Mouse (Mus musculus) stomach, embryonic 16.5 days (tissue): ENCODE data around the gene Prr7. TPM values are rescaled to one million over a fixed set of nuclear protein-coding genes. Genes with fewer than 3 reads are reported as not detected.

Experiments
- ATAC-seq: fragments of 200-750 bp; cut with Nextera tagmentation; 2 replicates; pipeline ENCODE4 v1.8.0; 2017; ENCODE audit warnings: moderate number of reproducible peaks, moderate TSS enrichment; ENCODE audit not compliant: insufficient read depth, low FRiP score
- H3K27ac ChIP-seq: fragments of 300-500 bp; sonication (generic); 2 replicates; pipeline ENCODE4 v1.5.1; 2014; ENCODE audit warnings: low read length
- H3K27me3 ChIP-seq: fragments of 300-500 bp; sonication (generic); 2 replicates; pipeline ENCODE4 v1.6.1; 2014; ENCODE audit warnings: low read length, control low read depth, mixed read lengths; ENCODE audit not compliant: control insufficient read depth, insufficient read depth
- H3K36me3 ChIP-seq: fragments of 300-500 bp; sonication (generic); 2 replicates; pipeline ENCODE4 v1.6.1; 2014; ENCODE audit warnings: low read length; ENCODE audit not compliant: control insufficient read depth, insufficient read depth
- H3K4me1 ChIP-seq: fragments of 300-500 bp; sonication (generic); 2 replicates; pipeline ENCODE4 v1.6.1; 2014; ENCODE audit warnings: low read length, control low read depth, mixed read lengths; ENCODE audit not compliant: control insufficient read depth, insufficient read depth
- H3K4me2 ChIP-seq: fragments of 300-500 bp; sonication (generic); 2 replicates; pipeline ENCODE4 v1.6.1; 2014; ENCODE audit warnings: low read depth, low read length, mixed read lengths
- H3K4me3 ChIP-seq: fragments of 300-500 bp; sonication (generic); replicated peaks from 2 replicates; pipeline ENCODE4 v1.5.1; 2014; ENCODE audit warnings: mild to moderate bottlenecking, low read length
- H3K9ac ChIP-seq: fragments of 300-500 bp; sonication (generic); 2 replicates; pipeline ENCODE4 v1.6.1; 2014; ENCODE audit warnings: low read length
- H3K9me3 ChIP-seq: fragments of 300-500 bp; sonication (generic); replicated peaks from 2 replicates; pipeline ENCODE4 v1.6.1; 2016; ENCODE audit warnings: low read length, control low read depth; ENCODE audit not compliant: control insufficient read depth
- WGBS: fragments of 180-500 bp; shearing (Covaris S2); extraction: QIAGEN DNeasy Blood & Tissue Kit; methylation state at CpG from one replicate; pipeline ENCODE4 v1.1.7; 2014; 5-methylcytosine and 5-hydroxymethylcytosine counted together
- polyA plus RNA-seq: library from polyadenylated mRNA; unstranded; fragments of >200 nt; fragmentation: Nextera tagmentation; extraction: Ambion mirVana; gene quantifications from 2 replicates; pipeline ENCODE4 v1.2.1, GENCODE M21; 2015

The Prr7 gene
- polyA plus RNA-seq: 0.22 and 0.26 TPM in 2 replicates

- H3K9ac ChIP-seq: peak within 1 kb of the TSS; percentile 83
- 0 out of 2 replicates have a peak, but pooled peaks cover 6% of the 10 kb centered on the region for H3K36me3 ChIP-seq
- peak within 1 kb of the TSS; percentile 96 for H3K4me2 ChIP-seq
- peak within 1 kb of the TSS; percentile 58; the same call in 1 of the 2 replicates for H3K27ac ChIP-seq
- WGBS: under 1% methylated on average over 83 of the region's 84 CpGs
- H3K9me3 ChIP-seq: no peaks in the 10 kb centered on the region
- peak within 1 kb of the TSS; percentile 66 for H3K4me3 ChIP-seq
- H3K27me3 ChIP-seq: no peaks in the 10 kb centered on the region
- H3K4me1 ChIP-seq: peaks cover 14% of the 10 kb centered on the region
- ATAC-seq: peak; percentile 52; the same call in 1 of the 2 replicates
Observed at GRCm38 (mm10) chr13:55464027-55464884, at the start of gene Prr7. Gene Prr7 (plus strand): TSS chr13:55464267.

GRCm38 (mm10) chr13:55414743-55415380, 49.2 kb upstream of the Prr7 start, which contains the start of gene Pfn3:
Gene Pfn3 (minus strand): TSS chr13:55415232.
- Histone ChIP-seq H3K4me1 (no peaks in the 10 kb centered on the region), H3K9me3 (no peaks in the 10 kb centered on the region), H3K9ac (peak within 1 kb of the TSS; percentile 48), H3K4me2 (peak within 1 kb of the TSS; percentile 52), H3K4me3 (peak within 1 kb of the TSS; percentile 15), H3K27ac (no peak within 1 kb of the TSS), H3K27me3 (peaks cover 10% of the 10 kb centered on the region), H3K36me3 (no peaks in the 10 kb centered on the region)
- peak; percentile 72; the same call in 1 of the 2 replicates for ATAC-seq
- WGBS: 10% methylated on average over 41 of the region's 41 CpGs

DNA sequence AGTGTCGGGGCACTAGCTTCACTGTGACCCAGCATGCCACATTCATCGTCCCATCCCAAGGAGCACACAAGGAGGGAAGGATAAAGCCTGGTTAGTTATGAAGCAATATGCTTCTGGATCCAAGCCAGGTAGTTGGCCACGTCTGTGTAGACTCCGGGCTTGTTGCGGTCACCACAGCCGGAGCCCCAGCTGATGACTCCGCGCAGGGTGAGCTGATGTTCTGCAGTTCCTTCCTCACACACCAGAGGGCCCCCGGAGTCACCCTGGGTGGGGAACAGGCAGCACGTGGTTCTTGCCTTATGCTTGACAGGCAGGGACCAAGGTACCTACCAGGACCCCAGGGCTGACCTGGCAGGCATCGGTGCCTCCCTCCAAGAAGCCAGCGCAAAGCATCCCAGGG, 46.1 kb upstream of the Prr7 start:
- peak; percentile 54 for ATAC-seq
- Histone ChIP-seq H3K4me1 (peaks cover 8% of the 10 kb centered on the region), H3K4me2 (no peak overlapping the region), H3K9me3 (no peaks in the 10 kb centered on the region), H3K9ac (no peak overlapping the region), H3K27ac (no peak overlapping the region), H3K4me3 (no peak overlapping the region), H3K36me3 (no peaks in the 10 kb centered on the region), H3K27me3 (peaks cover 30% of the 10 kb centered on the region)
- WGBS: 14% methylated on average over 12 of the region's 12 CpGs

DNA sequence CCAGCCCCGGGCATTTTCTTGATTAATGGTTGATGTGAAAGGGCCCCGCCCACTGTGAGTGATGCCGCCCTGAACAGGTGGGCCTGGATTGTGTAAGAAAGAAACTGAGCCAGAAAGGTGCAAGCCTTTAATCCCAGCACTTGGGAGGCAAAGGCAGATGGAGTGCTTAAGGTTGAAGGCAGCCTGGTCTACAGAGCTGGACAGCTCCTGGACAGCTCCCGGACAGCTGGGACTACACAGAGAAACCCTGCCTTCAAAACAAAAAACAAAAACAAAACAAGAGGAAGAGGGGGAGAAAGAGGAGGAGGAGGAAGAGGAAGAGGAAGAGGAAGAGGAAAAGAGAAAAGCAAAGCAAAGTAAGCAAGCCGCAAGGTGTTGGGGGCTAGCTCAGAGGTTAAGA, 44.9 kb upstream of the Prr7 start:
- H3K27me3 ChIP-seq: peaks cover 30% of the 10 kb centered on the region
- 65% methylated on average over 5 of the region's 5 CpGs for WGBS
- H3K36me3 ChIP-seq: no peaks in the 10 kb centered on the region
- H3K4me3 ChIP-seq: no peak overlapping the region
- no peak for ATAC-seq
- no peak overlapping the region for H3K27ac ChIP-seq
- H3K9me3 ChIP-seq: no peaks in the 10 kb centered on the region
- H3K4me1 ChIP-seq: peaks cover 8% of the 10 kb centered on the region
- H3K9ac ChIP-seq: no peak overlapping the region
- H3K4me2 ChIP-seq: no peak overlapping the region

GRCm38 (mm10) chr13:55420018-55420932, 43.8 kb upstream of the Prr7 start:
- peak overlapping the region; percentile 51; the same call in 1 of the 2 replicates for H3K4me2 ChIP-seq
- H3K4me1 ChIP-seq: peaks cover 8% of the 10 kb centered on the region

DNA sequence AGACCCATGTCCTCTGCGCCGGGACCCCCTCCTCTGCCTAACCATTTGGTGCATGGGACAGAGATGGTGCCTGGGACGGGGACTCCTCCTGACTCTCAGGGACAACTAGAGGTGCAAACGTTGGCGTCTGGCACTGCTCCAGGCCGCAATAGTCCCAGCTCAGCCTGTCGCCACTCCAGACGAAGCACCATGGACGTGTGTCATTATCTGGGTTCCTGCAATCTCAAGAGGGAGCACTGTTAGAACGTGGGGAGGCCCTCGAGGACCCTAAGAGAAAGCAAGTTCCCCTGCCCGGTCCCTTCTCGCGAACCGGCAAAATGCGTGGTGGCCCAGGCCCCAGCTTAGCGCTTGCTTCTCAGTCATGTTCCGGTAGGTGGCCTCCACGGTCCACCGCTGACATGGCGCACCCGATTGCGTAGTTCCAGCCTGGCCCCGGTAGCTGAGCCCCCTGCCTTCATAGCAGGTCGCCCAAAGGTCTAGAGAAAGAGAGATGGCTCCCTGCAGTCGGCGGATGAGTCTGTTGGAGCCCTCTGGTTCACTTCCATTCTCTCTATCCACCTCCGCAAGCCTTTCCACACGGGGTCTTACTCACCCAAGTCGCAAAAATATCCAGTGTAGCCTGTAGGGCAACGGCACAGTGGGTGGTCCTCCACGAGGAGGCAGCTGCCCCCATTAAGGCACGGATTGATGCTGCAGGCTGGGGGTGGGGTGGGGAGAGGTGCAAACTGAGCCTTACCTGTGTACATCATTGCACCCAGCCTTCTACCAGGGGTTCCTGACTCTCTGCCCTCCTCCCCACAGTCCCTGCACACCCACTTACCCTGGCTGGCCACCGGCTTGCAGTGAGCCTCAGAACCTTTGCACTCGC, 42.9 kb upstream of the Prr7 start:
- Histone ChIP-seq H3K9ac (peak overlapping the region; percentile 52), H3K4me1 (peaks cover 8% of the 10 kb centered on the region), H3K27me3 (peaks cover 30% of the 10 kb centered on the region), H3K4me2 (peak overlapping the region; percentile 51), H3K9me3 (no peaks in the 10 kb centered on the region), H3K36me3 (no peaks in the 10 kb centered on the region), H3K27ac (no peak overlapping the region), H3K4me3 (peak overlapping the region; percentile 35)
- ATAC-seq: peak; percentile 67; the same call in 1 of the 2 replicates
- WGBS: 8% methylated on average over 35 of the region's 35 CpGs

More at GRCm38 (mm10) chr13:55420018-55420932, 43.8 kb upstream of the Prr7 start:
- peak overlapping the region; percentile 35; the same call in 1 of the 2 replicates for H3K4me3 ChIP-seq
- WGBS: 28% methylated on average over 51 of the region's 51 CpGs
- H3K36me3 ChIP-seq: no peaks in the 10 kb centered on the region
- H3K9ac ChIP-seq: no peak overlapping the region
- peaks cover 30% of the 10 kb centered on the region for H3K27me3 ChIP-seq
- ATAC-seq: no peak
- H3K27ac ChIP-seq: no peak overlapping the region
- no peaks in the 10 kb centered on the region for H3K9me3 ChIP-seq

DNA sequence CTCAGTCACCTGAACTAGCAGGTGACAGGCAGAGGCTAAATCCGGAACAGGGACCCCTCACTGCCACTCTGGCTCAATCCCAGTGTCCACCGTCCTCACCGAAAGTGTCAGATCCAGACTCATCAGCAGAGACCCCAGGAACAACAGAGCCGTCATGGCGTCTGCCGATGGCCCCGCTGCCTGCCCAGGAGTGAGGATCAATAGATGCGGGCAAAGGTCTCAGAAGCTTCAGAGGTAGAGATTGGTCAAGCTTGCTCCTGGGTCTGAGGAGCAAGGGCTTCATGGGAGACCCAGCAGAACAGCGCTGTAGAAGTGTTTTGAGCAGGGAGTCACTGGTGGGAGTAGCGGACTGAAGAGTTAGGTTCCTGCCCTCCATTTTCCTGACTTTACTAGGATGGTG, 37.5 kb upstream of the Prr7 start, which contains the start of gene F12:
Gene F12, minus strand, starts transcription at position 181 of the 400 bp plus-strand sequence.
- peaks cover 5% of the 10 kb centered on the region; the same call in 1 of the 2 replicates for H3K27me3 ChIP-seq
- H3K27ac ChIP-seq: no peak within 1 kb of the TSS
- H3K36me3 ChIP-seq: no peaks in the 10 kb centered on the region
- H3K4me1 ChIP-seq: no peaks in the 10 kb centered on the region
- H3K4me3 ChIP-seq: no peak within 1 kb of the TSS
- no peaks in the 10 kb centered on the region for H3K9me3 ChIP-seq
- no peak within 1 kb of the TSS; the same call in 1 of the 2 replicates for H3K9ac ChIP-seq
- ATAC-seq: no peak
- WGBS: 80% methylated on average over 10 of the region's 10 CpGs
- no peak within 1 kb of the TSS for H3K4me2 ChIP-seq
